Mouse (Mus musculus) 3134 (cell line): Measurements from ENCODE around the gene Lap3.

Source experiments
- DNase-seq: peaks from one replicate; pipeline ENCODE4 v3.0.0-alpha.2; 2011; ENCODE audit warnings: low spot score; ENCODE audit not compliant: insufficient read length; ENCODE audit errors: extremely low read depth

The Lap3 gene

GRCm38 (mm10) chr5:45495429-45495975, 2.3 kb downstream of the Lap3 start:
- no peak for DNase-seq

GRCm38 (mm10) chr5:45496042-45496441, 2.9 kb downstream of the Lap3 start:
- no peak for DNase-seq

- no peak for DNase-seq
Observed at GRCm38 (mm10) chr5:45496479-45496878, 3.3 kb downstream of the Lap3 start.

DNA sequence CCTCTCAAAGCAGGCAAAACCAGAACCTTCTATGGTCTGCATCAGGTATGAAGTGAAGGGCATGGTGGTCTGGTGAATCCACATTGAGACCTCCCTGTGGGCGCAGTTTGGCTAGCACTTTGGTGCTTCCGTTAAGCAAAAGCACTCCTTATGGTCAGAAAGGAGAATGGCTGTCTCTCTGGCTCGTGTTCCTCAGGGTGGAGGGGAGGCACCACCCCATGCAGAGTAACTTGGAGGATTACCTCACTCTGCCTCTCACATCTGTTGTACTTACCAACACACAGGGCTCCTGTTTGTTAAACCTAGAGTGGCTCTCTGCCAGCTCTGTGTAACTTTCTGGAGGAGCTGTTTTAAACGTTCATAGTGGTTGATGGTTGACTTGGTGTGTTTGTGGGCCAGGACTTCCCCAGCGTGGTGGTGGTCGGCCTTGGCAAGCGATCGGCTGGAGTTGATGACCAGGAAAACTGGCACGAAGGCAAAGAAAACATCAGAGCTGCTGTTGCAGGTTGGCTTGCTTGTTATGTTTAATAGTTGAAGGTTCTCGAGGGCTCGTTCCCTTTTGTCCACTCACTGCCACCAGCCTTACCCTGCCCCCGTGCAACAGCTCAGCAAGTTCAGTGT, 3.9 kb downstream of the Lap3 start:
- peak; percentile 29 for DNase-seq

- DNase-seq, result no peak
Observed at GRCm38 (mm10) chr5:45497564-45497963, 4.4 kb downstream of the Lap3 start.

- DNase-seq, result no peak
Observed at GRCm38 (mm10) chr5:45510071-45510470, 16.9 kb downstream of the Lap3 start.

DNA sequence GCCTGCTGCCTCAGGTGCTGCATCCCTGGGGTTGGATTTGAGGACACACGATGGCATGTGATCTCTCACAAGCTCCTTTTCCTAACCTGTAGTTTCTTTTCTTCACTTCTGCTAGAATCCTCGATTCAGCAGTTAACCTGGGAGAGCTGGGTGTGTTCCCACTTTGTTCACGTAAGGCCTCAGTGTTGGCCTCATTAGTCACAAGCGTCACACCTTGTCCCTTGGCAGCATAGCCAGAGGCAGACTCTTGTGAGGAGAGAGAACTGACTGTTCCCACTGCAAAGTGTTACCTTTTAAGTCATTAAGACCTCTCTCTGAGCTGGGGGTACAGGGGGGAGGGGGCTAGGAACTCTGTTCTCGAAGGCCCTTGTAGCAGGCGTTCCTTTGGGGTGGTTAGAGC, 19.7 kb downstream of the Lap3 start:
- no peak for DNase-seq

GRCm38 (mm10) chr5:45513511-45513910, 20.3 kb downstream of the Lap3 start:
- DNase-seq, result no peak

GRCm38 (mm10) chr5:45514599-45514998, 21.4 kb downstream of the Lap3 start:
- no peak for DNase-seq

DNA sequence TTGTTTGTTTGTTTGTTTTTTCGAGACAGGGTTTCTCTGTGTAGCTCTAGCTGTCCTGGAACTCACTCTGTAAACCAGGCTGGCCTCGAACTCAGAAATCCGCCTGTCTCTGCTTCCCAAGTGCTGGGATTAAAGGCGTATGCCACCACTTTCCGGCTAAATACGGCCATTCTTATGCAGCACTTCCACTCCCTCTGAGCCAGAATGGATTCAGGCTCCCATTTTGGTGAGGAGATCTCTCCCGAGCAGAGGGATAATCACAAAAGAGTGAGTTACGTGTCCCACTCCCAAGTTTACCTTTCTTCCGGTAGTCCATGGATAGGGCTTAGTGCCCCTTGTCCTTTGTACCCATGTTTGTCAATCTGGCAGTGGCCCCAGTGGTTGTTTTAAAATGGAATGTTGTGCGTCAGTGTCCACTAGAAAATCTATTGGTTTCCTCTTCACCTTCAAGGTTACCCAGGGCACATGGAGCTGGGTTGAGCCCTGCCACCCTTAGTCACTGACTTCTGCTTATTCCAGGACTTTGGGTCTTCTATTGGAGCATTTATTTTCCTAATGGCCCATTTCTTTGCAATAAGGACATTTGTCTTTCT, 22.1 kb downstream of the Lap3 start:
- DNase-seq, result no peak

GRCm38 (mm10) chr5:45519960-45520808, 27.0 kb downstream of the Lap3 start, which contains the start of gene Med28:
Gene Med28 (plus strand): TSS chr5:45520229.
- peak; percentile 84 for DNase-seq

DNA sequence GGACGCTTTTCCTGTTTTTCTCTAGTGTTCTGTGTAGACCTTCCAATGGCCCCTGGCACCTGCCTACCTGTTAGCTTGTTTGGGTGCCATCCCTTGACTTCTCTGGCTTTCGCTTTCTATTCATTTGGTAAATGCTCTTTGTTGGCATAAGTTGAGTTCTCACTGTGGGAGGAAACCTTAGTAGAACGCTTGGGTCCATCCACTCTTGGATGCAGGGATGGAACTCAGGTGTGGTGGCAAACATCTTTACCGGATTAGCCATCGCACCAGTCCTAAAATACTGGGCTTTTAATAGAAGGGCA, 27.6 kb downstream of the Lap3 start:
- no peak for DNase-seq

DNA sequence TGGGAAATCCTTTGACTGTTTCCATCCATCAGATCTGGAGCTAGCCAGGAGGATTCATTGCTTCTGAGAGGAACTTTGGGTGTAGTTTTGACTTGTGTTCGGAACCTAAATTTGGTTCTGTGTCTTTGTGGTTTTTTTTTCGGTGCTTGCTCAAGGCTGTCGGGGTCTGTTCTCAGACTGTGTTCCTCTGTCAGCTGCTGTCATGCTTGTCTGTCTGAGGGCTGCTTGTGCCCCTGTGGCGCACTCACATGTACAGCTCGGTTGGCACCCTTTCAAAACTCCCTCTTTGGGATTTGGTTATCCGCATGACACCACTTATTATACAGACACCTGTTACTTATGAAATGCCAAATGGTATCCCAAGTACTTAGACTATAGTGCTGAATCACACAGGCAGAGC, 28.4 kb downstream of the Lap3 start:
- DNase-seq, result no peak

DNA sequence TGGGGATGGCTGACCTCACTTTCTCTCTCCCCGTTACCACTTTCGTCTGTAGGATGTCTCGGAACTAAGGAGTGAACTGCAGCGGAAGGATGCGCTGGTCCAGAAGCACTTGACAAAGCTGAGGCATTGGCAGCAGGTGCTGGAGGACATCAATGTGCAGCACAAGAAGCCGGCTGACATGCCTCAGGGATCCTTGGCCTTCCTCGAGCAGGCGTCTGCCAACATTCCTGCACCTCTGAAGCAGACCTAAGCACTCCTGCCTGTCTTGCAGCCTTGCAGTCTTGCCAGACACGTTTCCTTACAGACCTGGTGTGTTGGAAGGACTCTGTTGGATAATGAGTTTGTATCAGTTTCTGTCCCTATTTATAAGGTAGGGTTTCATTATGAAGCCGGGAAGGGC, 31.9 kb downstream of the Lap3 start:
- no peak for DNase-seq

- DNase-seq, result no peak
Observed at GRCm38 (mm10) chr5:45526338-45526737, 33.2 kb downstream of the Lap3 start.

DNA sequence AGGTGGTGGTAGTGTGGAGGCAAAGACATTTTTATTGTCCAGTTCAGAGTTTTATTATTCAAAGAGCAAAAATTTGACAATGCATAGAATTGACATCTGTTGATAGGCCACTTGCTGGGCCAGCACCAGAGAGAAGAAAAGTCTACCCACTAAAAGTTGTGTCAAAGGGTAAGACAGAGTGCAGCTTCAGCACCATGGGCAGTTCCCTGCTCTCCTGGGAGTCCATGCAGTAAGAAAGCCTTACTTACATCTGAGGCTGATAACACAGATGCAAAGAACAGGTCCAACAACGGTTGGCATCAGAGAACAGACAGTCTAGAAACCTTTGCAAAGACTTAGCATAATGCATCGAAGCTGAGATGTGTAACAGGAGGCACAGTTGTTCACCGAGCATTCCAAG, 36.5 kb downstream of the Lap3 start:
- DNase-seq, result no peak

- DNase-seq, result no peak
Observed at GRCm38 (mm10) chr5:45534319-45535098, 41.3 kb downstream of the Lap3 start.

- no peak for DNase-seq
Observed at GRCm38 (mm10) chr5:45535177-45535576, 42.0 kb downstream of the Lap3 start.

- no peak for DNase-seq
Observed at GRCm38 (mm10) chr5:45539502-45539901, 46.3 kb downstream of the Lap3 start.

- DNase-seq, result no peak
Observed at GRCm38 (mm10) chr5:45543374-45543773, 50.2 kb downstream of the Lap3 start.

DNA sequence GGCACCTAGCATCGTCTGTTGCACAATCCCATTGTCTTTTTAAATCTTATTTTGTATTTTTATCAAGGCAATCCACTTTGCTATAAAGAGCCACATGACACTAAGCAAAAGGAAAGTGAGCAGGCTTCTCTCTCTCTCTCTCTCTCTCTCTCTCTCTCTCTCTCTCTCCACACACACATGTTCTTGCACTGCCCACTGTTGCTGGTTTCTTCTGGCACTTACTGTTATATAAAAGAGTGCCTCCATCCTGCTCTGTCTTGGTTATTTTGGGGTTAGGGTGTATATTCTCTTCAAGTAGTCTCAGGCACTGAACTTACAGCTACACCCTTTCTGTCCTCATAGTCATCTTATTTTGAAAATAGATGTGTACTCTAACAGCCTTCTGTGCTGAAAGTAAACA, 56.4 kb downstream of the Lap3 start:
- no peak for DNase-seq
